Mouse (Mus musculus) E14TG2a.4 (cell line): Measurements from ENCODE around the gene Fam122a.

ENCODE experiments used
- CTCF ChIP-seq: conservative IDR thresholded peaks from 2 replicates; pipeline ENCODE4 v1.5.1; 2014; ENCODE audit warnings: low read length
- NANOG ChIP-seq: IDR thresholded peaks from 2 replicates; pipeline ENCODE4 v1.6.1; 2014; ENCODE audit warnings: borderline replicate concordance, low read length, mixed read lengths
- POU5F1 ChIP-seq: IDR thresholded peaks from 2 replicates; pipeline ENCODE4 v1.6.1; 2014; ENCODE audit warnings: low read length, borderline replicate concordance

DNA sequence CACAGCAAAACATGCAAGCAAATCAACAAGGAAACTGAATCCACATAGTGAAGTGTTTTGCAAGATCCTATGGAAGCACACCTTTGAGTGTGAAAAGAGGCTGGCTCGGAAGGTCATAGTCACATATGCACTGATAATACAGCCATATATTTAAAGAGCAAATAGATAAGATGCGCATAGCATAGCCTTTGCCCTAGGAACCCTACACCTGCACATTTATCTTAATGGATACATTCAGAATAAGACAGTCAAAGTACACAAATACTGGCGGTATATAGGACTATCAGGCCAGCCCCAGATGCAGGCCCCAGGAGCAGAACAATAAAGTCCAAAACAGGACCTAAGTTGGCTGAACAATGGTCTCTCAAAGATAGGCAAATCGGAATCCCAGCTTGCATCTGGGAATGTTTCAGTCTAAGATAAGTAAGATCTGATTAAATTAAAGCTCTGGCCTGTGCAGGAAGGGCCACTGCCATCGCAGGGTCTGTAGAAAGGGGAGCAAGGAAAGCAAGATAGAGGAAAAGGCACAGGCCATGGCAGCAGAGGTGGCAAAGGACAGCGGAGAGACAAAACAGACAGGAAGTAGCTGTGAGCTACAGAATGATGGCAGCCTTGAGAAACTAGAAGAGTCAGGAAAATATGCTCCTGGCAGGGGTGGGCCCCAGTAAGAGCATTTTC, 42.7 kb upstream of the Fam122a start:
- TF ChIP-seq CTCF = no peak
- no peak for TF ChIP-seq POU5F1
- TF ChIP-seq NANOG = no peak
